Mouse (Mus musculus) midbrain, embryonic 10.5 days (tissue): ENCODE results near the gene Htr1d. TPM values are rescaled to one million over a fixed set of nuclear protein-coding genes. Genes with fewer than 3 reads are reported as not detected.

Source experiments
- DNase-seq: peaks from one replicate; pipeline ENCODE4 v3.0.0-alpha.2; 2017; ENCODE audit warnings: low spot score
- H3K27ac ChIP-seq: fragments of 300-500 bp; sonication (generic); replicated peaks from 2 replicates; pipeline ENCODE4 v1.5.1; 2016; ENCODE audit warnings: mild to moderate bottlenecking
- H3K27me3 ChIP-seq: fragments of 300-500 bp; sonication (generic); 2 replicates; pipeline ENCODE4 v1.6.1; 2016; ENCODE audit warnings: low read depth, mild to moderate bottlenecking; ENCODE audit not compliant: poor library complexity, severe bottlenecking
- H3K36me3 ChIP-seq: fragments of 300-500 bp; sonication (generic); 2 replicates; pipeline ENCODE4 v1.6.1; 2016; ENCODE audit warnings: mild to moderate bottlenecking, moderate library complexity
- H3K4me1 ChIP-seq: fragments of 300-500 bp; sonication (generic); 2 replicates; pipeline ENCODE4 v1.6.1; 2016
- H3K4me3 ChIP-seq: fragments of 300-500 bp; sonication (generic); 2 replicates; pipeline ENCODE4 v1.5.1; 2016; ENCODE audit warnings: mild to moderate bottlenecking, moderate library complexity
- H3K9me3 ChIP-seq: fragments of 300-500 bp; sonication (generic); replicated peaks from 2 replicates; pipeline ENCODE4 v1.6.1; 2016; ENCODE audit warnings: mild to moderate bottlenecking
- WGBS: fragments of 180-500 bp; shearing (Covaris S2); methylation state at CpG from one replicate; pipeline ENCODE4 v1.1.7; 2016; 5-methylcytosine and 5-hydroxymethylcytosine counted together
- polyA plus RNA-seq: library from polyadenylated mRNA; unstranded; fragments of >200 nt; fragmentation: Nextera tagmentation; extraction: Ambion mirVana; gene quantifications from 2 replicates; pipeline ENCODE4 v1.2.1, GENCODE M21; 2016

The Htr1d gene
- polyA plus RNA-seq, 1 experiment from 2014 or later = 0.23 TPM

DNA sequence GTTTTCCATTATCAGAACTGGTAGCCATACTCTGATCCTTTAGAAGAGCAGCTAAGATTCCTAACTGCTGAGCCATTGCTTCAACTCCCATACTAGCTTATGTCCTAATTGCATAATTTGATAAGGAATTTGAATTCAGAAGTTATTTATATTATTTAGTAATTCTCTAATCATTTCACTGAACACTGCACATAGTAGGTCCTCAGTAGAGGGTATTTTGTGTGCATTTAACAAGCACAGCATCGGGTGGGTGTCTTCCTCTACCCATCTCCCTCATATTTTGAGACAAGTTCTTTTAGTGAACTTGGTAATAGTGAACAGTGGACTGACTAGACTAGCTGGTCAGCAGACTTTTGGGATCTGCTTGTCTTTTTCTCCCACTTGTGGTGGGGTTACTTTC, 53.4 kb downstream of the Htr1d start:
- no peak overlapping the region for H3K4me3 ChIP-seq
- H3K4me1 ChIP-seq = peaks cover 25% of the 10 kb centered on the region
- 100% methylated on average over 1 of the region's 1 CpGs for WGBS
- no peak overlapping the region for H3K27ac ChIP-seq
- no peaks in the 10 kb centered on the region for H3K9me3 ChIP-seq
- no peaks in the 10 kb centered on the region for H3K27me3 ChIP-seq
- H3K36me3 ChIP-seq = 0 out of 2 replicates have a peak, but pooled peaks cover 7% of the 10 kb centered on the region
- no peak for DNase-seq

DNA sequence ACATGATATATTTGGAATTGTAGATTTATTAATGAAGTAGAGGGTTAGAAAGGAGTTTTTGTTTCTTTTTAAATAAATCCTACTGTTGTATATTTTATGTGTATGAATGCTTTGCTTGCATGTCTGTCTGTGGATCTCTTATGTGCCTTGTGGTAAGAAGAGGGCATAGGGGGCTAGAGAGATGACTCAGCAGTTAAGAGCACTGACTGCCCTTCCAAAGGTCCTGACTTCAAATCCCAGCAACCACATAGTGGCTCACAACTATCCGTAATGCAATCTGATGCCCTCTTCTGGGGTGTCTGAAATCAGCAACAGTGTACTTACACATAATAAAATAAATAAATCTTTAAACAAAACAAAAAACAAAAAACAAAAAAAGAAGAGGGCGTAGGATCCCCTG, 63.2 kb downstream of the Htr1d start:
- no peak overlapping the region for H3K4me3 ChIP-seq
- H3K4me1 ChIP-seq = no peaks in the 10 kb centered on the region
- no peaks in the 10 kb centered on the region; the same call in 1 of the 2 replicates for H3K9me3 ChIP-seq
- H3K27me3 ChIP-seq = no peaks in the 10 kb centered on the region
- peaks cover 10% of the 10 kb centered on the region for H3K36me3 ChIP-seq
- no peak overlapping the region for H3K27ac ChIP-seq
- 87% methylated on average over 2 of the region's 2 CpGs for WGBS
- no peak for DNase-seq

Other genes starting within 250 kb of the Htr1d start
- gene Asap3, start 217.2 kb upstream of the Htr1d start, polyA plus RNA-seq = 6.0 and 7.1 TPM in 2 replicates
- gene Tcea3, start 175.8 kb upstream of the Htr1d start, polyA plus RNA-seq = 0.79 and 0.81 TPM in 2 replicates
- gene Zfp46, start 138.8 kb upstream of the Htr1d start, polyA plus RNA-seq = 23.3 and 30.3 TPM in 2 replicates
- 229 and 258 TPM in 2 replicates for gene Hnrnpr, start 112.6 kb upstream of the Htr1d start, polyA plus RNA-seq
- 0.23 and 0.37 TPM in 2 replicates for gene 6030445D17Rik, start 38.7 kb downstream of the Htr1d start, polyA plus RNA-seq
- gene Luzp1, start 46.2 kb downstream of the Htr1d start, polyA plus RNA-seq = 119 and 135 TPM in 2 replicates
- gene Kdm1a, start 179.2 kb downstream of the Htr1d start, polyA plus RNA-seq = 51.4 and 55.2 TPM in 2 replicates
- not detected in 2 replicates for gene Tex46, start 186.9 kb downstream of the Htr1d start, polyA plus RNA-seq
- gene Lactbl1, start 199.1 kb downstream of the Htr1d start, polyA plus RNA-seq = 0.06 TPM in 1 of 2 replicates, not detected in the other